6 mouse cellular contexts compared by ENCODE assay signal in genomic region chr14:120262660-120263379, GRCm38 (mm10).
"Had no signal": no experiment of that assay in that cellular context is flagged by ENCODE, and none has a peak within 500 bp of the region (broad histone marks: within the 10 kb centered on the region; RNA-seq: fewer than 3 reads in every experiment).

No protein-coding gene starts in this region.

- H3K27ac ChIP-seq: left cerebral cortex, adult 2 months; limb, embryonic 12.5 days; liver, embryonic 14.5 days; neural tube, embryonic 13.5 days; stomach, embryonic 15.5 days had no signal

- ATAC-seq: lung, postnatal 0 days had no signal

- H3K4me3 ChIP-seq: left cerebral cortex, adult 2 months; limb, embryonic 12.5 days; neural tube, embryonic 13.5 days; stomach, embryonic 15.5 days had no signal

- H3K27me3 ChIP-seq: limb, embryonic 12.5 days; neural tube, embryonic 13.5 days; stomach, embryonic 15.5 days had no signal

- H3K4me2 ChIP-seq: limb, embryonic 12.5 days; neural tube, embryonic 13.5 days; stomach, embryonic 15.5 days had no signal

- H3K4me1 ChIP-seq: limb, embryonic 12.5 days; neural tube, embryonic 13.5 days; stomach, embryonic 15.5 days had no signal

- H3K9ac ChIP-seq: limb, embryonic 12.5 days; liver, embryonic 14.5 days; neural tube, embryonic 13.5 days; stomach, embryonic 15.5 days had no signal

- H3K36me3 ChIP-seq: limb, embryonic 12.5 days; neural tube, embryonic 13.5 days; stomach, embryonic 15.5 days had no signal

- H3K9me3 ChIP-seq: limb, embryonic 12.5 days; neural tube, embryonic 13.5 days; stomach, embryonic 15.5 days had no signal
